Mouse (Mus musculus): ENCODE data around the gene Mkrn1. TPM values are rescaled to one million over a fixed set of nuclear protein-coding genes. Genes with fewer than 3 reads are reported as not detected.
"Not testable (repeated sequence)": the region's sequence is repeated elsewhere in the genome, so short reads cannot be mapped to it uniquely, and the experiment has no call there.

The Mkrn1 gene
- polyA plus RNA-seq, 1 experiment, result 30.9 TPM

- H3K27me3 ChIP-seq (ENCODE audit: control insufficient read depth, insufficient read depth, insufficient read length), result no peaks in the 10 kb centered on the region
- no peaks in the 10 kb centered on the region for H3K36me3 ChIP-seq (ENCODE audit: control insufficient read depth, insufficient read depth)
- H3K79me2 ChIP-seq (ENCODE audit: control insufficient read depth, insufficient read depth), result peaks cover 4% of the 10 kb centered on the region
- no peak overlapping the region for H3ac ChIP-seq (ENCODE audit: control insufficient read depth, insufficient read length, low read depth)
- H3K4me3 ChIP-seq (ENCODE audit: insufficient read depth, poor library complexity, severe bottlenecking), result no peak overlapping the region
- H3K79me3 ChIP-seq (ENCODE audit: low read depth), result peaks cover 1% of the 10 kb centered on the region
- TF ChIP-seq CTCF (IDR thresholded peaks at IDR 0.05; ENCODE audit: control insufficient read depth, insufficient read depth, insufficient read length) (no peak), USF1 (IDR thresholded peaks at IDR 0.05; ENCODE audit: low read depth) (no peak), MYOD1 (IDR thresholded peaks at IDR 0.05; ENCODE audit: control insufficient read depth, insufficient read length, low read depth) (no peak), MAX (IDR thresholded peaks at IDR 0.05) (no peak), FOSL1 (IDR thresholded peaks at IDR 0.05; ENCODE audit: insufficient read depth, low read length, poor library complexity, severe bottlenecking) (no peak), CEBPB (IDR thresholded peaks at IDR 0.05; ENCODE audit: low read depth) (no peak), MYOG (IDR thresholded peaks at IDR 0.05; ENCODE audit: control insufficient read depth, extremely low read depth, insufficient read length) (no peak)
Observed at GRCm38 (mm10) chr6:39423130-39423551, 2.9 kb upstream of the Mkrn1 start.

DNA sequence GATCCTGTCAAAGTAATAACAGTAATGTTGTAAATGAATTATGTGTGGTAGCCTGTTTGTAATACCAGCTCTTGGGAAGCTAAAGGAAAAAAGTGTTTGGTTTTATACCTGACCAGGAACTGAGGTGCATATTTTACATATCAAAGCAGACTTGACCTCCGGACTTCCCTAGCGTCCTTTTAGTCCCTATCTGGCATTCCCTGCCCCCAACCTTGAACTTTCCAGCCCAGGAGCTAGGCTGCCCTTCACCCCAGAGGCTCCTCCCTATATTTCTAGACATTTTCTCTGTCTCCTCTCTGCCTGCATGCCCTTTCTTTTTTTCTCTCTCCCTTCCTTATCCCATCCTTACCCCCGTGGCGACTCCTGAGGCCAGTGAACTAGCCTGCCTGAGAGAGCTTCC lies 605 bp upstream of the Mkrn1 start:
- no peak for TF ChIP-seq MYOG (IDR thresholded peaks at IDR 0.05; ENCODE audit: control insufficient read depth, extremely low read depth, insufficient read length)
- TF ChIP-seq FOSL1 (IDR thresholded peaks at IDR 0.05; ENCODE audit: insufficient read depth, low read length, poor library complexity, severe bottlenecking), result no peak
- TF ChIP-seq MAX (IDR thresholded peaks at IDR 0.05), result no peak
- TF ChIP-seq CTCF (IDR thresholded peaks at IDR 0.05; ENCODE audit: control insufficient read depth, insufficient read depth, insufficient read length), result no peak
- TF ChIP-seq CEBPB (IDR thresholded peaks at IDR 0.05; ENCODE audit: low read depth), result no peak
- no peak for TF ChIP-seq MYOD1 (IDR thresholded peaks at IDR 0.05; ENCODE audit: control insufficient read depth, insufficient read length, low read depth)
- Histone ChIP-seq H3K4me3 (ENCODE audit: insufficient read depth, poor library complexity, severe bottlenecking) (no peak overlapping the region), H3K27me3 (ENCODE audit: control insufficient read depth, insufficient read depth, insufficient read length) (no peaks in the 10 kb centered on the region), H3K79me3 (ENCODE audit: low read depth) (peaks cover 1% of the 10 kb centered on the region), H3K36me3 (ENCODE audit: control insufficient read depth, insufficient read depth) (no peaks in the 10 kb centered on the region), H3K79me2 (ENCODE audit: control insufficient read depth, insufficient read depth) (peaks cover 4% of the 10 kb centered on the region), H3ac (ENCODE audit: control insufficient read depth, insufficient read length, low read depth) (no peak overlapping the region)

GRCm38 (mm10) chr6:39419386-39419850 lies 844 bp downstream of the Mkrn1 start:
- peak overlapping the region; percentile 84 for H3K4me3 ChIP-seq (ENCODE audit: insufficient read depth, poor library complexity, severe bottlenecking)
- no peaks in the 10 kb centered on the region for H3K27me3 ChIP-seq (ENCODE audit: control insufficient read depth, insufficient read depth, insufficient read length)
- no peaks in the 10 kb centered on the region for H3K36me3 ChIP-seq (ENCODE audit: control insufficient read depth, insufficient read depth)
- peaks cover 4% of the 10 kb centered on the region for H3K79me2 ChIP-seq (ENCODE audit: control insufficient read depth, insufficient read depth)
- no peak for TF ChIP-seq CTCF (IDR thresholded peaks at IDR 0.05; ENCODE audit: control insufficient read depth, insufficient read depth, insufficient read length)
- TF ChIP-seq MYOD1 (IDR thresholded peaks at IDR 0.05; ENCODE audit: control insufficient read depth, insufficient read length, low read depth), result no peak
- no peak for TF ChIP-seq USF1 (IDR thresholded peaks at IDR 0.05; ENCODE audit: low read depth)
- no peak for TF ChIP-seq CEBPB (IDR thresholded peaks at IDR 0.05; ENCODE audit: low read depth)
- no peak for TF ChIP-seq MAX (IDR thresholded peaks at IDR 0.05)
- no peak for TF ChIP-seq FOSL1 (IDR thresholded peaks at IDR 0.05; ENCODE audit: insufficient read depth, low read length, poor library complexity, severe bottlenecking)
- no peak for TF ChIP-seq MYOG (IDR thresholded peaks at IDR 0.05; ENCODE audit: control insufficient read depth, extremely low read depth, insufficient read length)
- H3ac ChIP-seq (ENCODE audit: control insufficient read depth, insufficient read length, low read depth), result peak overlapping the region; percentile 53
- peaks cover 1% of the 10 kb centered on the region for H3K79me3 ChIP-seq (ENCODE audit: low read depth)

GRCm38 (mm10) chr6:39416654-39417053 lies 3.6 kb downstream of the Mkrn1 start:
- H3K79me2 ChIP-seq (ENCODE audit: control insufficient read depth, insufficient read depth), result peaks cover 22% of the 10 kb centered on the region
- not testable (repeated sequence) for H3K4me3 ChIP-seq (ENCODE audit: insufficient read depth, poor library complexity, severe bottlenecking); H3ac ChIP-seq (ENCODE audit: control insufficient read depth, insufficient read length, low read depth)

DNA sequence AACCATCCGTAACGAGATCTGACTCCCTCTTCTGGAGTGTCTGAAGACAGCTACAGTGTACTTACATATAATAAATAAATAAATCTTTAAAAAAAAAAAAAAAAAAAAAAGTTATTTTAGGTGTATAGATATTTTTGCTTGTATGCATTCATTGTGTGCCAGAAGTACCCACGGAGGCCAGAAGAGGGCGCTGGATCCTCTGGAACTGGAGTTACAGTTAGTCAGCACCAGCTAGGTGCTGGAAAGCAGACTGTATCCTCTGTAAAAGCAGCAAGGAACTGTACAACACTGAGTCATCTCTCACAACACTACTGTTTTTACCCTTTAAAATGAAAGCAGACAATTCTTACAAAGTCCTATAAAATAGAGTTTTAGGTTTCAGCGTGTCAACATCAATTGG lies 4.5 kb downstream of the Mkrn1 start:
- Histone ChIP-seq H3K4me3 (ENCODE audit: insufficient read depth, poor library complexity, severe bottlenecking) (no peak overlapping the region), H3K79me2 (ENCODE audit: control insufficient read depth, insufficient read depth) (peaks cover 22% of the 10 kb centered on the region), H3K79me3 (ENCODE audit: low read depth) (peaks cover 4% of the 10 kb centered on the region), H3K27me3 (ENCODE audit: control insufficient read depth, insufficient read depth, insufficient read length) (no peaks in the 10 kb centered on the region), H3K36me3 (ENCODE audit: control insufficient read depth, insufficient read depth) (no peaks in the 10 kb centered on the region), H3ac (ENCODE audit: control insufficient read depth, insufficient read length, low read depth) (no peak overlapping the region)
- TF ChIP-seq MYOD1 (IDR thresholded peaks at IDR 0.05; ENCODE audit: control insufficient read depth, insufficient read length, low read depth) (no peak), CEBPB (IDR thresholded peaks at IDR 0.05; ENCODE audit: low read depth) (no peak), USF1 (IDR thresholded peaks at IDR 0.05; ENCODE audit: low read depth) (no peak), CTCF (IDR thresholded peaks at IDR 0.05; ENCODE audit: control insufficient read depth, insufficient read depth, insufficient read length) (no peak), MYOG (IDR thresholded peaks at IDR 0.05; ENCODE audit: control insufficient read depth, extremely low read depth, insufficient read length) (no peak), FOSL1 (IDR thresholded peaks at IDR 0.05; ENCODE audit: insufficient read depth, low read length, poor library complexity, severe bottlenecking) (no peak), MAX (IDR thresholded peaks at IDR 0.05) (no peak)

More at GRCm38 (mm10) chr6:39416654-39417053, 3.6 kb downstream of the Mkrn1 start:
- H3K36me3 ChIP-seq (ENCODE audit: control insufficient read depth, insufficient read depth); H3K27me3 ChIP-seq (ENCODE audit: control insufficient read depth, insufficient read depth, insufficient read length); H3K79me3 ChIP-seq (ENCODE audit: low read depth): not testable (repeated sequence)

- no peak overlapping the region for H3K4me3 ChIP-seq (ENCODE audit: insufficient read depth, poor library complexity, severe bottlenecking)
Observed at GRCm38 (mm10) chr6:39414106-39414505, 6.2 kb downstream of the Mkrn1 start.

More at GRCm38 (mm10) chr6:39414106-39414505, 6.2 kb downstream of the Mkrn1 start:
- Histone ChIP-seq H3K27me3 (ENCODE audit: control insufficient read depth, insufficient read depth, insufficient read length) (no peaks in the 10 kb centered on the region), H3K36me3 (ENCODE audit: control insufficient read depth, insufficient read depth) (no peaks in the 10 kb centered on the region), H3K79me3 (ENCODE audit: low read depth) (peaks cover 4% of the 10 kb centered on the region), H3K79me2 (ENCODE audit: control insufficient read depth, insufficient read depth) (peaks cover 22% of the 10 kb centered on the region), H3ac (ENCODE audit: control insufficient read depth, insufficient read length, low read depth) (no peak overlapping the region)
- no peak for TF ChIP-seq MYOG (IDR thresholded peaks at IDR 0.05; ENCODE audit: control insufficient read depth, extremely low read depth, insufficient read length)
- TF ChIP-seq MYOD1 (IDR thresholded peaks at IDR 0.05; ENCODE audit: control insufficient read depth, insufficient read length, low read depth), result no peak
- no peak for TF ChIP-seq MAX (IDR thresholded peaks at IDR 0.05)
- TF ChIP-seq FOSL1 (IDR thresholded peaks at IDR 0.05; ENCODE audit: insufficient read depth, low read length, poor library complexity, severe bottlenecking), result no peak
- TF ChIP-seq CEBPB (IDR thresholded peaks at IDR 0.05; ENCODE audit: low read depth), result no peak
- TF ChIP-seq CTCF (IDR thresholded peaks at IDR 0.05; ENCODE audit: control insufficient read depth, insufficient read depth, insufficient read length), result no peak
- no peak for TF ChIP-seq USF1 (IDR thresholded peaks at IDR 0.05; ENCODE audit: low read depth)

Measured in C2C12 (cell line).